Mouse (Mus musculus) right cerebral cortex, postnatal 10 days (tissue): ENCODE data around the gene Lmf1.

Source experiments
- DNase-seq, 2 experiments: peaks; one replicate each; pipeline ENCODE4 v3.0.0; 2021; ENCODE audit warnings: low spot score in 2 of 2

Gene Lmf1

DNA sequence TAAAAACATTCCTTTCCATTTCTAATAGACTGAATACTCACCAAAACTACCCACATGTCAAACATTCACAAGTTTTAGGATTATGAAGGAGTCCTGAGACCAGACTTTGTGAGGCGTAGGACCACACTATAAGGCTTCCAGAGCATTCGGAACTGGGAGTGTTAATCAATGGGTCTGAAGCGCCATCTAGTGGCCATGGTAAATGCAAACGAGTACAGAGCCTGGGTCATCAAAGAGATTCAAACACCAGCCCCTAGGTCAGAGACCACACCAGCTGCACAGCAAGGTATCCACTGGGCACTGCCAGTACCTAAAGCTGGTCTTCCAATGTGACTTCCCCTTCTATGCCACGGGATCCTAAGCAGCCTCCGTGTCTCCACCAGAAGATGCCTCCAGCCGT, 119.6 kb downstream of the Lmf1 start:
- peak; percentile 85 to 91 for DNase-seq

DNA sequence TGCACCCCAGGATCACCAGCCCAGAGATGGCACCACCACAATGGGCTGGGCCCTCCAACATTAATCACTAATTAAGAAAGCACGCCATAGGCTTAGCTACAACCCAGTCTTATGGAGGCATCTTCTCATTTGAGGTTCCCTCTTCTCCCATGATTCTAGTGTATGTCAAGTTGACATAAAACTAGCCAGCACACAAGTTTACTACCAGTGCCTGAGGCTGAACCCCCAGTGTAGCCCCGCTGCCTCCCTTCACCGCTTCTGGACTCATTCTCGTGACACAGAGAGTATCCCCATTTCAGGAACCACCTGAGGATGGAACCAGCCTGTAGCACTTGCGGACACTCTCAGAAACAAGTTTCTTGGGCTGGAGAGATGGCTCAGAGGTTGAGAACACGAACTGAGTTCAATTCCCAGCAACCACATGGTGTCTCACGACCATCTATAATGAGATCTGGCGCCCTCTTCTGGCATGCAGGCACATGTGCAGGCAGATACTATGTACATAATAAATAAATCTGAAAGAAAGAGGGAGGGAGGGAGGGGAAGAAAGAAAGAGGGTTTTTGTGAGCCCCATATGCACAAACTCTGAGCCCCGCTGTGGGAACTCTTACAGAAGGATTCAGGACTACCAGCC, 122.1 kb downstream of the Lmf1 start:
- no peak for DNase-seq

DNA sequence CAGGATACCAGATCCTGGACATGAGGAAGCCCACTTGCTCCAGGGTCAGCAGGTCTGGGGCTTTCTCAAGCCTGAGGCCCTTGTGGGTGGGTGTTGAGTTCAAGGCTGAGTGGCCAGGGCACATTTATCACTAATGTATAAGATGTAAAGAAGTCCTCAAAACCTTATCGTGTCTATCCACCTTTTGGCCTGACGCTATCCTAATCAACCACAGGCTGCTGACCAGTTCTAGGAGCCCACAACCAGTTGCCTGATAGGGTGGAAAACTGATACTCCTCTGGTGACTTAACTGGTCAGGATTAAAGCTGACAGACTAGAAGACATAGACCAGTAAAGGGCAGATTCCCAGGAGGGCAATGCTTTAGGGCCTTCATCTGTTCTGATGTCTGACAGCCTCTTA, 131.1 kb downstream of the Lmf1 start:
- no peak for DNase-seq

DNA sequence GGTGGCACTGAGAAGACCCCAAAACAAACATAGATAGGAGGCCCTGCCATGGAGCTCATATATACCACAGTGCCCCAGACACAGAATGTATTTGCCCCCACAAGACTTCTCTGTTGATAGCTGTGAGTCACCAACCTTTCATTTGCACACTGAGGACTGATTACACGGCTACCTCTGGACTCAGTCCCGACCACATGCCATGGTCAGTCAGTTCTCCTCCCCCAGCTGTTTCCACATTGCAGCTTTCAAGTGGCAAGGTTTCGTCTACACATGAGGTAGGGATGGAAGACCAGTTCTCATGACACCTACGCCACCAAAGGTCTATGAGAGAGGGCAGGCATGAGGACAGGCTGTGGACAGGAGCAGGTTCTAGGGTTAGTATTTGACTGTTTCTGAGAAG, 132.3 kb downstream of the Lmf1 start:
- no peak for DNase-seq
